Mouse (Mus musculus) left cerebral cortex, postnatal 4 days (tissue): ENCODE measurements around the gene Izumo4. TPM values are rescaled to one million over a fixed set of nuclear protein-coding genes. Genes with fewer than 3 reads are reported as not detected.

Experiments
- DNase-seq: peaks from one replicate; pipeline ENCODE4 v3.0.0-alpha.2; 2022
- intact Hi-C: fragments of 180-260 bp; cut with DNase I; formaldehyde crosslinking; loops from one replicate; pipeline ENCODE4 v1.15.1; 2025
- total RNA-seq, 2 experiments: library from RNA; stranded (reverse); gene quantifications; 2 replicates each; pipeline ENCODE4 v1.2.3; 2021

The Izumo4 gene
- total RNA-seq, 2 experiments from 2014 or later: 46.3 to 53.6 TPM

GRCm38 (mm10) chr10:80669018-80669417 is 33.0 kb upstream of the Izumo4 start:
- no peak for DNase-seq

GRCm38 (mm10) chr10:80669737-80670485 is 32.1 kb upstream of the Izumo4 start:
- peak; percentile 86 for DNase-seq
- intact Hi-C loops: no loop called here

More at GRCm38 (mm10) chr10:80669018-80669417, 33.0 kb upstream of the Izumo4 start:
- intact Hi-C loops: no loop called here

- intact Hi-C loops: no loop called here
Observed at GRCm38 (mm10) chr10:80670531-80670930, 31.5 kb upstream of the Izumo4 start.

DNA sequence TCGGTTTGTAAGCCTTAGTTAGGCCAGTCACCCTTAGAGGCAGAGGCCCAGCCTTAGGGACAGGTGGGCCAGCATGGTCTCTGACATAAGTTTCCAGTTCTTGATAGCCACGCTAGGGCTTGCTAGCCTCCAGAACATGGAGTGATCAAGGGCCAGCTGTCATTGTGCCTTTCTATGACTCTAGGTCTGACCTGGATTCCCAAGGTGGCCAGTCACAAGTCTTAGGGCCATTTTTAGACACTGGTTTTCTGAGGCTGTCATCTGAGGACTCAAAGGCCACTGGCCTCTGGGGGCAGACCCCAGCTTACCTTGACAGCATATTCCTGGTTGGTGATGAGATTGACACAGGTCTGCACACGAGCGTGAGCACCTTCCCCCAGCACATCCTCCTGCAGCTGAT is 30.7 kb upstream of the Izumo4 start:
- intact Hi-C loops: no loop called here
- DNase-seq: no peak

More at GRCm38 (mm10) chr10:80670531-80670930, 31.5 kb upstream of the Izumo4 start:
- DNase-seq: no peak

DNA sequence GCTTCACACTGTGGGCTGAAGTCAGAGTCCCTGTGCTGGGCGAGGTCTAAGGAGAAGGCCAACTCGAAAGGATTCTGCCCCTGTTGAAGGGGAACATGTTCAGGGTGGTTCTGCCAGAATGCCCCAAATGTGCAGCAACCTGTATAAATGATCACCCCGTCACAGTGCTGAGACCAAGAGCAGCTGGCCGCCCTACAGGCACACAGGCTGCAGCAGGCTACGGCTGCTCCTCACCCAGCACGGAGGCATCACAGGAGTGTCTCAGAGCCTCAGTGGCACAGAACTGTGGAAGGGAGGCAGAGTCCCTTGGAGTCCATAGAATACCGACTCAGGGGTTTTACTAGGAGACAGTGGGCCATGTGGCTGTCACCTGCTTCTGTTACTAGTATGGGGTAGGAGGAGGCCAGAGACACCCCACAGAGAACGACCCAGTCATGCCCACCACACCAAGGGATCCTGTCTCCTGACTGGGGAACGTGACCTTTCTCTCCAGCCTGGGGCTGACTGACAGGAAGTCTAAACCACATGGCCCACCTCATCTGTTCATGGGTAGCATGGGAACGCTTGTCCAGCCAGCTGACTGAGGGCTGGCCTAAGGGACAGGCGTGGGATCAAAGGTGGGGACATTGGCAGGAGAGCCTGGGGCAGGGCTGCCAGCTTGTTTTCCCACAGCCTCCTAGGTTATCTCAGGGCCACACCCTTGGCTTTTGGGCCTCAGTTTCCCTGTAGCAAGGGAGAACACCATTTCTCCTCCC is 29.9 kb upstream of the Izumo4 start:
- intact Hi-C loops: no loop called here

DNA sequence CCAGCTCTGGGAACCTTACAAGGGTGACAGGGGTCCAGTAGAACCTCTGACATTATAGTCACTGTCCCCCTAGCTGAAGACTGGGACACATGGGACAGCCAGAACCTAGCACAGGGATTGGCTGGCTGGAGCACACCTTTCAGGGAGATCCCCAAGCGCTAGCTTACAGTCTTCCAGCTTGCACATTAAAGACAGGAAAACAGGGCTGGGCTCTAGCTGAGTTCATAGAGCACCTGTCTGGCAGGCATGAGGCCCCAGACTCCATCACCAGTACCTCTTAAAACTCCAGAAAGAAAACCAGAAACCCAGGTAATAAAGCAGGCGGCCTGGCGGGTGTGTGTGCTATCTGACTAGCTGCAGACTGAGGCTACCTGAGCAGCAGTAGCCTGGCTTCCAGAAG is 28.3 kb upstream of the Izumo4 start:
- DNase-seq: no peak
- intact Hi-C loops: no loop called here

More for the DNA sequence above, 29.9 kb upstream of the Izumo4 start:
- DNase-seq: no peak

GRCm38 (mm10) chr10:80674161-80674711 is 27.7 kb upstream of the Izumo4 start:
- intact Hi-C loops: no loop called here
- DNase-seq: no peak

GRCm38 (mm10) chr10:80674851-80675404 is 27.1 kb upstream of the Izumo4 start:
- intact Hi-C loops: no loop called here
- no peak for DNase-seq

DNA sequence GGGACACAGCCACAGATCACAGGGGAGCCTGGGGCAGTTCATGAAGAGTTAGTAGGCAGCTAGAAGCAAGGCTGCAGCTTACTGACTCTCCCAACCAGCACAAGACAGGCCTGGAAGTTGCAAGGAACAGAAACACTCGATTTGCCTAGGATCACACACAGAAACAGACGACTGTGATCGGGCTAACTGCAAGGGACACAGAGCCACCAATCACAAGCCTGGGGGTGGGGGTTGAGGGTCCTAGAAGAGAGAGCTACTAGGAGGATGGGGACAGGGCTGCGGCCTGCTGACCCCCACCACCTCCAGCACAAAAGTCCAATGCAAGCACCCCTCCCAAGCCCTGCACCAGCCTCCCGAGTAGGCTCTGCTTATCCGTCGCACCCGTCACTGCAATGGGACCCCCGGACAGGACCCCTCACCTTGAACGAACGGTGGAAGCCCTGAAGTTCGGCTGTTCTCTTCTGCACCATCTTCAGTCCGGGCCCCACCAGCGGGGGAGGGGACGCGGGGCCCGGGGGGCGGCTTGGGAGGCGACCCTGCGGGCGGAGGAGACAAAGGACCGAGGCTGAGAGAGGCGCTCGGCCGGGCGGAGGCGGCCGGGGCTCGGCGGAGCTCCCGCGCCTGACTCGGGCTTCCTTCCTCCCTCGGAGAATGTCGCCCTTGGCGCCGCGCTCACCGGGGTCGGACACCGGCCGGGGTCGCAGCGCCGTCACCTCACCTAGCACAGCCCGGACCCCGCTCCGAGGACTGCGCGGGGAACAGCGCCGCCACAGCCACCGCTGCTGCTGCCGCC is 26.4 kb upstream of the Izumo4 start:
- no peak for DNase-seq
- intact Hi-C loops: no loop called here

- intact Hi-C loops: no loop called here
- peak; percentile 100 for DNase-seq
Observed at GRCm38 (mm10) chr10:80676198-80676928, 25.6 kb upstream of the Izumo4 start.

- intact Hi-C loops: no loop called here
Observed at GRCm38 (mm10) chr10:80677128-80677875, 24.7 kb upstream of the Izumo4 start.

DNA sequence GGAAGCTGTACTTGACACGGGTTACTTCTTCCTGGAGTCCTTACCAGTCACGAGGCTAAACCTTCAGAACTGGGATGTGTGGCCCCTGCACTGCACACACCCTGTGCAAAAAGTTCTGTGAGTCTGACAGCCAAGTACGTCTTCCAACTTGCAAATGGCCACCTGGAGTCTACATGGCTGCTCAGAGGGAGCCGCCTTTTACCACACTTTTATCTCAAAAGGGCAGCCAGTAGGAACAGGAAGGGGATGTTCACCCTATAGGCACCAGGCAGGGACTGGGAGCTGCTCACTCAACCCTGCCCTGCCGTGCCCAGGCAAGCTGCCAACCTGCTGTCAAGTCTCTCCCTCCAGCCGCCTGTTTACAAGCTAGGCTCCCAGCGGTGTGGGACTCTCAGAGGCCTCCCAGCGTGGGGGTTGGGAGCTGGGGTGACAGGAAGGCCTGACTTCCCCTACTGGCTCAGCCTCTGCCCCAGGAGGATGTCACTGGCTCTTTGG is 24.0 kb upstream of the Izumo4 start, which contains the start of gene Mknk2:
TSS of gene Mknk2 (minus strand) at position 171 of the 495 bp plus-strand sequence.
- intact Hi-C loops: no loop called here
- DNase-seq: peak; percentile 98

More at GRCm38 (mm10) chr10:80677128-80677875, 24.7 kb upstream of the Izumo4 start:
- DNase-seq: no peak

- intact Hi-C loops: no loop called here
- DNase-seq: no peak
Observed at GRCm38 (mm10) chr10:80678601-80679377, 23.2 kb upstream of the Izumo4 start.

DNA sequence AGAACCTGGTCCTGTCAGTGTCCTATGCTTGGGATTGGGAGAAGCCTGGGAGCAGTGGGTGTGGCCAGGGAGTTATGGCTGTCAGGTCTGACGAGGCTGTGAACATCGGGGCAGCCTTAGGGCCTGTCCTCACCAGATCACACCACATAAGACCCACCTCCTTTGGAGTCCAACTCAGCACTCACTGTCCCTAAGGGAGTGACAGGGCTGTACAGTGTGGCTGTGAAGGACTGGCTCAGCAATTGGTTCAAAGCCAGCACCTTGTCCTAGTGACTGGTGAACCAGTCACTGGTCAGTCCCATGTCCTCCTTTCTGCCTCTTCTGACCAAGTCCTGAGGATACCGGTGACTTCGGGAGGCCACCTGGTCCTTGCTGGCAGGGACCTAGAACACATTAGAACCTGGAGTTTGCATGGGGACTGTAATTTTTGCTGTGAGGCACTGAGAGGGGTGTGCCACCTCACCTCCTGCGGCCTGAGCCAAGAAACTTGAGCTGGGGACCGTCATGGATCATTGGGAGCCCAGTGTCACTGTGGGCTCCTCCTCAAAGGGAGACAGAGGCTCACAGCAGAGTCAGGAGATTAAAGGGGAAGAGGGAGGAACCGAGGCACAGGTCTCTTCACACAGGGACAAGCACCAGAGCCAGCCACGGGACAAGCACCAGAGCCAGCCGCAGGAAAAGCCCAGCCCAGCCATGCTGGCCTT is 22.3 kb upstream of the Izumo4 start:
- intact Hi-C loops: no loop called here
- DNase-seq: no peak

DNA sequence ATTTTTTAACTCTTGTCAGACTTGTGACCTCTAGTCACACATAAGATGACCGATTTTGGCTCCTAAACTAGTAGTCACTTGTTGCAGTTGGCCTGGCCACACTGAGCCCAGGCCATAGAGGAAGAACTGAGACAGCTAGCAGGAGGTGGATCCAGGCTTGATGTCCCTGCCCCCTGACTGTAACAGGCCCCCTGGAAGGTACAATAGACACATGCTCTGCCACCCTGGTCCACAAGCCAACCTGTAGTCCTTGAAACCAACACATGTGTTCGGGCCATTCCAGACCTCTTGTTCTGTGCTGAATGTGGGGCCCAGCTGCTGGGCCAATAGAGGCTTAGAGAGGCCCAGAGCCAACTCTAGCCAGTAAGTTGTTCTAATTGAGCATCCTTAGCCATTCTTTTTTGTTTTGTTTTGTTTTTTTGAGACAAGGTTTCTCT is 21.7 kb upstream of the Izumo4 start:
- intact Hi-C loops: no loop called here
- DNase-seq: no peak

- intact Hi-C loops: no loop called here
- DNase-seq: no peak
Observed at GRCm38 (mm10) chr10:80682003-80682402, 20.0 kb upstream of the Izumo4 start.

- no peak for DNase-seq
- intact Hi-C loops: no loop called here
Observed at GRCm38 (mm10) chr10:80683647-80684046, 18.3 kb upstream of the Izumo4 start.
